Mouse (Mus musculus) intestine, embryonic 14.5 days (tissue): ENCODE results near the gene 4930415O20Rik. TPM values are rescaled to one million over a fixed set of nuclear protein-coding genes. Genes with fewer than 3 reads are reported as not detected.

Experiments used
- ATAC-seq: fragments of 200-750 bp; cut with Nextera tagmentation; replicated peaks from 2 replicates; pipeline ENCODE4 v1.8.0; 2017; ENCODE audit warnings: low read depth, moderate number of reproducible peaks, moderate TSS enrichment, moderate library complexity; ENCODE audit not compliant: low FRiP score, low TSS enrichment
- DNase-seq: peaks from one replicate; pipeline ENCODE4 v3.0.0-alpha.2; 2018; ENCODE audit warnings: low spot score
- H3K27ac ChIP-seq: fragments of 300-500 bp; sonication (generic); 2 replicates; pipeline ENCODE4 v1.5.1; 2014; ENCODE audit warnings: low read depth, mild to moderate bottlenecking, control low read depth
- H3K27me3 ChIP-seq: fragments of 300-500 bp; sonication (generic); replicated peaks from 2 replicates; pipeline ENCODE4 v1.6.1; 2014; ENCODE audit warnings: low read length, control low read depth; ENCODE audit not compliant: control insufficient read depth, insufficient read depth
- H3K36me3 ChIP-seq: fragments of 300-500 bp; sonication (generic); 2 replicates; pipeline ENCODE4 v1.6.1; 2014; ENCODE audit warnings: low read length, control low read depth; ENCODE audit not compliant: control insufficient read depth, insufficient read depth
- H3K4me1 ChIP-seq: fragments of 300-500 bp; sonication (generic); replicated peaks from 2 replicates; pipeline ENCODE4 v1.6.1; 2014; ENCODE audit warnings: low read length, control low read depth, mixed read lengths; ENCODE audit not compliant: control insufficient read depth, insufficient read depth
- H3K4me2 ChIP-seq: fragments of 300-500 bp; sonication (generic); 2 replicates; pipeline ENCODE4 v1.6.1; 2014; ENCODE audit warnings: low read length
- H3K4me3 ChIP-seq: fragments of 300-500 bp; sonication (generic); 2 replicates; pipeline ENCODE4 v1.5.1; 2014; ENCODE audit warnings: low read depth, low read length, control low read depth, mixed read lengths
- H3K9ac ChIP-seq: fragments of 300-500 bp; sonication (generic); 2 replicates; pipeline ENCODE4 v1.6.1; 2014; ENCODE audit warnings: mild to moderate bottlenecking, low read length
- H3K9me3 ChIP-seq: fragments of 300-500 bp; sonication (generic); 2 replicates; pipeline ENCODE4 v1.6.1; 2016; ENCODE audit warnings: low read length, control low read depth; ENCODE audit not compliant: control insufficient read depth
- WGBS: fragments of 180-500 bp; shearing (Covaris S2); extraction: QIAGEN DNeasy Blood & Tissue Kit; methylation state at CpG from one replicate; pipeline ENCODE4 v1.1.7; 2014; 5-methylcytosine and 5-hydroxymethylcytosine counted together
- polyA plus RNA-seq: library from polyadenylated mRNA; unstranded; fragments of >200 nt; fragmentation: Nextera tagmentation; extraction: Ambion mirVana; gene quantifications from 2 replicates; pipeline ENCODE4 v1.2.1, GENCODE M21; 2014

Gene 4930415O20Rik
- polyA plus RNA-seq, 1 experiment from 2014 or later = 0.35 TPM

DNA sequence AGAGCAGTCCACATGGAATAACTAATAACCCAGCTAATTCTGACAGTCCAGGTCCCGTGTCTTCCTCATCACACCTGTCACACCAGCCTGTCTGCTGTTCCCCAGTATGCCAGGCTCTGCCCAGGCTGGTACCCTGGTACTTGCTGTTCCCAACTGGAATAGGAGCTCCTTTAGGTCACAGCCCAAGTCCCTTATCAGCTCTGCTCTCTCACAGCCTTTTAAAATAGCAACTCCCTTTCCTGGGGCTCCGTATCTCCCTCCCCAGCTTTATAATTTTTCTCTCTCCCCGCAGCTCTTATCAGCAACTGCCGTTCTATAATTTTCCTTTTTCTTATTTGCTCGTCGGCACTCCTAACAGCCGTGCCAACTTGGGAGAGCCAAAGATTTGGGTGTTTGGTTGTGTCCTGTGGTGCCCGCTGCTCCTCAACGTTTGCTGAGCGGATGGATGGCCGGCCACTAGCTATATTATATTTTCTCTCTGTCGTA, 35.3 kb downstream of the 4930415O20Rik start:
- Histone ChIP-seq H3K9me3 (no peaks in the 10 kb centered on the region), H3K4me1 (peaks cover 55% of the 10 kb centered on the region), H3K36me3 (peaks cover 33% of the 10 kb centered on the region), H3K9ac (no peak overlapping the region), H3K27me3 (no peaks in the 10 kb centered on the region), H3K4me2 (no peak overlapping the region), H3K4me3 (no peak overlapping the region), H3K27ac (no peak overlapping the region)
- no peak for DNase-seq
- 74% methylated on average over 12 of the region's 12 CpGs for WGBS
- no peak for ATAC-seq

DNA sequence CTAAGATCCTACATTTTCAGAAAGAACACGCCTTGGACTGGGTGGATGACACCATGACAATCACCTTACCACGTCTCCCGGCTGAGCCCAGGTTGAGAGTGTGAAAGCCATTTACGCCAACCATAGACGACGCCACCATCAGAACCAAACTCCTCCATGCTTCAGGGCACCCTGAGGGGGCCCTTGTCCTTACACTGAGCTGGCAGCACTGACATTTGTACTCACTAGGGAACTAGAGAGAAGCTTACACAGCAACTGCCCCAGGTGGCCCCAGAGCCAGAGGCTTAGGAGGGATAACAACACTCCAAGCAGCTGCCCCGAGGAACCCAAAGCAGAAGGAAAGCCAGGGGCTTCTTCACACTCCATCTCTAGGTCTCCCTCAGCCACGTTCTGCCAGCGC, 35.9 kb downstream of the 4930415O20Rik start:
- Histone ChIP-seq H3K4me1 (peaks cover 52% of the 10 kb centered on the region), H3K4me3 (no peak overlapping the region), H3K27me3 (no peaks in the 10 kb centered on the region), H3K27ac (no peak overlapping the region), H3K36me3 (peaks cover 26% of the 10 kb centered on the region), H3K9ac (no peak overlapping the region), H3K9me3 (no peaks in the 10 kb centered on the region), H3K4me2 (peak overlapping the region; percentile 89)
- 67% methylated on average over 9 of the region's 9 CpGs for WGBS
- no peak for DNase-seq
- ATAC-seq = no peak

DNA sequence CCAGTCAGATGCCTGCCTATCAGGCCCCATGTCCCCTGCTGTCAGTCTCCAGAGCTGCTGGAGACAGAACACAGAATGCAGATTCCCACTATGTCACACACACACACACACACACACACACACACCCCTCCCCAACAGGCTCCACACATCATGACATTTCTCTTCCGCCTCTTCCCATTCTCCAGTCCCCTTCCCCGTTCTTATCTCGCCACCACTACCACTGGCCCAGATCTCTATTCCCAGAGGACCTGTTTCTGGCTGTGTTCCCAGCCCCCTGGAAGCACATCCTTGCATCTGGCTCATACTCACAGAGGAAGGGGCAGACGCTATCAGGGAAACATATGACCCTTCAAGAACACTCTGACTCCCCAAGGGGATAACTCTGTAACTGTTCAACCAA, 36.8 kb downstream of the 4930415O20Rik start:
- ATAC-seq (no peak), DNase-seq (peak; percentile 66)
- Histone ChIP-seq H3K4me2 (peak overlapping the region; percentile 89), H3K27ac (peak overlapping the region; percentile 90; the same call in 1 of the 2 replicates), H3K27me3 (no peaks in the 10 kb centered on the region), H3K4me1 (peaks cover 45% of the 10 kb centered on the region), H3K36me3 (peaks cover 18% of the 10 kb centered on the region), H3K9me3 (no peaks in the 10 kb centered on the region), H3K9ac (peak overlapping the region; percentile 83), H3K4me3 (peak overlapping the region; percentile 78)
- 10% methylated on average over 4 of the region's 4 CpGs for WGBS

DNA sequence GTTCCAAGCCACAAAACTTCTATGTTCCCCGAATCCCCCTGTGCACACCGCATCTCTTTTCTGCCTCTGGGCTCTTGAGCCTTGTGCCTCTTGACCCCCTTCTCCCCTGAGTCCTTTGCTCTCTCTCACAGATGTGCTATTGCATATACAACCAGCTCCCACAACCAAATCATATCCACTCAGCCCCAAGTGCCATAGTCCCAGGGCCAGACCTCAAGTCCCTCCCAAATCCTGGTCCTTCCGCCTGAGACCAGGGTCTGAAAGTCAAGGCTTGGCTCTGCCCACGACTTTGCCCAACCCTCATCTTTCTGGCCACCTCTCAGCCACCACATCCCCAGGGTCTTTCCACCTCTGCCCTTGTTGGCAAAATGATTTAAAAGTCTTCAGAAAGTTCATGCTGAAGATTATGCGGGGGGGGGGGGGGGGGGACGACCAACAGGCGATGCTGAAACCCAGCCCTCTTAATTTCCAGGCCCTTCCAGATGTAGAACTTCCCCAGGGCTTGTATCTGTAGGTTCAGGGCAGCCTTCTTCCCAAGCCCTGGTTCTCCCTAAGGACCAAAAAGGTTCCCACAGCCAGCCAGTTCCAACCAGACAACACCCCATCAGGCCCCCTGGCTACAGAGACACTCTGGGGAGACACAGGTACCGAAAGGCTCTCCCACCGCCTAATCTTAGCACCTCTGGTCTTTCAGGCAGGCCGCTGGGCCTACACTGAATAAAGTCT, 37.4 kb downstream of the 4930415O20Rik start:
- Histone ChIP-seq H3K4me3 (peak overlapping the region; percentile 78), H3K4me1 (peaks cover 39% of the 10 kb centered on the region), H3K9me3 (no peaks in the 10 kb centered on the region), H3K36me3 (peaks cover 15% of the 10 kb centered on the region), H3K27me3 (no peaks in the 10 kb centered on the region), H3K4me2 (peak overlapping the region; percentile 89), H3K9ac (peak overlapping the region; percentile 83), H3K27ac (peak overlapping the region; percentile 90)
- 10% methylated on average over 10 of the region's 10 CpGs for whole genome bisulfite sequencing
- DNase-seq = peak; percentile 59
- ATAC-seq = peak; percentile 8; the same call in 1 of the 2 replicates

DNA sequence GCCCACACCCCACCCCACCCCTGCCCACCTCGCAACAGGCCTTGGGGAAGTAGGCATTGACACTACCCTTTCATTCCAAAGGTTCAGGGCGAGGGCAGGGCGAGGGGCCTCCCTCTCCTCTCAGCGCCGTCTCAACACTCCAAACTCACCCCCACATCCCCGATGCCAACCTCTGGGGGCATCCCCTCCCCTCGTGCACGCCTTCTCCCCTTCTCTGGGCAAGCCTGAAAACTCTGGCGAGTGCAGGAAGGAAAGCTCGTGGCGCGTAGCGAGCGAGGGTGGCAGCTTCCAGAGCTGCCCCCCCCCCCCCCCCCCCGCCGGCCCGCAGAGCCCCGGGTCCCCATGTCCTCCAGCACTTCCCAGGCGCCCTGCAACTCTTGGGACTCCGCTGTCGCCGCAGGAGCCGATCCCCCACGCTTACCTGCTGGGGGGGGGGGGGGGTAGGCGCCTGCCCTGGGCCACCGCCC, 38.0 kb downstream of the 4930415O20Rik start:
- ATAC-seq = peak; percentile 13
- H3K9ac ChIP-seq = peak overlapping the region; percentile 83
- no peaks in the 10 kb centered on the region for H3K27me3 ChIP-seq
- peak; percentile 69 for DNase-seq
- peak overlapping the region; percentile 90 for H3K27ac ChIP-seq
- H3K4me1 ChIP-seq = peaks cover 33% of the 10 kb centered on the region
- H3K4me2 ChIP-seq = peak overlapping the region; percentile 89
- H3K4me3 ChIP-seq = peak overlapping the region; percentile 78
- WGBS = 0% methylated on average over 8 of the region's 26 CpGs
- H3K9me3 ChIP-seq = no peaks in the 10 kb centered on the region
- H3K36me3 ChIP-seq = peaks cover 9% of the 10 kb centered on the region

DNA sequence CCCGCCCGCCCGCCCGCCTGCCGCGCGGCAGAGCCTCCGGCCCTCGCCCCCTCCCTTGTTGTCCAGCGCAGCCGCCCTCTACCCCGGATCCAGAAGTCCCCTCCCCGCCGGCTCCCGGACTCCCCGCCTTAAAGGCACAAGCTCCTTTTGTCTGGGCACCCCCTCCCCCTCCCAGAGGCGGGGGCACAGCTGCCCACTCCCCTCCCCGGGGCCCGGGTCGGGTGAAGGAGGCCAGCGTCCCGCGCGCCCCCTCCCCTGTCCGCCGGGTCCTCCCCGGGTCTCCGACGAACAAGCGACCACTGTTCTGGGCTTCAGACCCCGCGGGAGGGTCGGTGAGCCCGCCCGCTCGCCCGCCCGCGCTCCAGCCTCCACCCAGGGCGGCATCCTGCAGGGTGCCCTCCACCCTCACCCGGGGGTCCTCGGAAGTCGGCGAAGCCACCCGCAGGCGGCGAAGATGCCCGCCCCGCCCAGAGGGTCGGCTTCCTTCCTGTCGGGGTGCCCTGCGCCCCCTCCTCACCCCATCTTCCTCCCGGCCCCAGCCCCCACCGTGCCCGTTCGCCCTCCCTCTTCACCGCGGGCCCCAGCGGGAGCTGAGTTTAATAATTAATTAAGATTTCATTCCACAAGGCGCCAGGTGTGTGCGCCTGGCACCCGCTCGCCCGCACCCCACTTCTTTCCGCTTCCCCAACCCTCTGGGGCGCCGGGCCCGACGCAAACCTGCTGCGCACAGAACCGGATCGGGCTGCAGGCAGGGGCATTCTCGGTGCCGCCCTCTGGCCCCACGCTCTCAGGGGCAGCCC, 38.7 kb downstream of the 4930415O20Rik start, which contains the start of gene Adcy6:
Adcy6 (minus strand) TSS at position 746 of the 800 bp plus-strand sequence.
- WGBS = under 1% methylated on average over 61 of the region's 75 CpGs
- Histone ChIP-seq H3K4me3 (peak within 1 kb of the TSS; percentile 78), H3K27me3 (no peaks in the 10 kb centered on the region), H3K9ac (peak within 1 kb of the TSS; percentile 83), H3K4me2 (peak within 1 kb of the TSS; percentile 89), H3K36me3 (peaks cover 2% of the 10 kb centered on the region), H3K27ac (peak within 1 kb of the TSS; percentile 90), H3K4me1 (peaks cover 29% of the 10 kb centered on the region), H3K9me3 (no peaks in the 10 kb centered on the region)
- DNase-seq (peak; percentile 91), ATAC-seq (peak; percentile 84)

DNA sequence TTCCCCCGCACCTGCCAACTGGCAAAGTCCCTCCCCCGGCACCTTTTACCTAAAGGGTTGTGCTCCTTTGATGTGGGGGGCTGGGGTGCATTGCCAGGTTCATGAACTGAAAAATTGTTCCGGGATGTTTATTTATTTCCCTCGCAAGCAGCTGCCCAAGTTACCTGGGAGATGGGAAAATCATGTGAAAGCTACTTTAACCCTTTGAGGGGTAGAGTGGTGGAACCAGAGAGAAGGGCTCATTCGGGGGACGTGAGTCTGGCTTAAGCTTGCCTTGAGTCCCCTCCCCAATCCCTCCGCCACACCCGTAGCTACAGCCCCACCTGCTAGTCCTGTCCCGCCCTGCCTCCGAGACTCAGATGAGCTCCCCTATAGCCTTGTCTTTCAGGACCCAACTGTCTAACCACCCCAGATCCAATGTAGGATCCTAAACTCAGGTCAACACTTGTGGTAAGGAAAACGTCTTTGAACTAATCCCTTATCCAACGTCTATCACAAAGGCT, 39.4 kb downstream of the 4930415O20Rik start:
- DNase-seq (peak; percentile 61), ATAC-seq (0 out of 2 replicates have a peak, but pooled peaks have one; percentile 11)
- no peaks in the 10 kb centered on the region for H3K9me3 ChIP-seq
- H3K27me3 ChIP-seq = no peaks in the 10 kb centered on the region
- H3K27ac ChIP-seq = peak overlapping the region; percentile 90
- no peaks in the 10 kb centered on the region for H3K36me3 ChIP-seq
- peak overlapping the region; percentile 78 for H3K4me3 ChIP-seq
- peaks cover 29% of the 10 kb centered on the region for H3K4me1 ChIP-seq
- H3K4me2 ChIP-seq = peak overlapping the region; percentile 89
- H3K9ac ChIP-seq = peak overlapping the region; percentile 83
- 2% methylated on average over 12 of the region's 12 CpGs for WGBS

DNA sequence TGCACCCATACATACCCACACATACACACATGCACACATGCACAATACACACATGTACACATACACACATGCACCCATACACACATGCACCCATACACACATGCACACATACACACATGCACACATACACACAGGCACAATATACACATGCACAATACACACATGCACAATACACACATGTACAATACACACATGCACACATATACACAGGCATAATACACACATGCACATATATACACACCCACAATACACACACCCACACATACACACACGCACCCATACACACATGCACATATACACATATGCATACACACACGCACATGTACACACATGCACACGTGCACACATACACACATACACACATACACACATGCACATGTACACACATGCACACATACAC, 41.4 kb downstream of the 4930415O20Rik start:
- no peaks in the 10 kb centered on the region for H3K9me3 ChIP-seq
- no peak overlapping the region for H3K9ac ChIP-seq
- H3K4me2 ChIP-seq = no peak overlapping the region
- ATAC-seq (no peak), DNase-seq (no peak)
- 94% methylated on average over 3 of the region's 3 CpGs for WGBS
- peaks cover 12% of the 10 kb centered on the region for H3K4me1 ChIP-seq
- no peak overlapping the region for H3K4me3 ChIP-seq
- no peaks in the 10 kb centered on the region for H3K27me3 ChIP-seq
- H3K36me3 ChIP-seq = no peaks in the 10 kb centered on the region
- H3K27ac ChIP-seq = no peak overlapping the region
